Mouse (Mus musculus) cerebellum, adult 2 months (tissue): ENCODE data around the gene Lrrc1.

Experiments used
- CTCF ChIP-seq: fragments of 200-500 bp; IDR thresholded peaks from 2 replicates; pipeline ENCODE4 v1.5.1; 2011; ENCODE audit warnings: low read depth, mild to moderate bottlenecking, control low read depth, low read length, moderate library complexity, borderline replicate concordance; ENCODE audit not compliant: insufficient read depth
- POLR2A ChIP-seq: fragments of 200-500 bp; IDR thresholded peaks from 2 replicates; pipeline ENCODE4 v1.6.1; 2011; ENCODE audit warnings: low read length, control low read depth, borderline replicate concordance; ENCODE audit not compliant: insufficient read depth

DNA sequence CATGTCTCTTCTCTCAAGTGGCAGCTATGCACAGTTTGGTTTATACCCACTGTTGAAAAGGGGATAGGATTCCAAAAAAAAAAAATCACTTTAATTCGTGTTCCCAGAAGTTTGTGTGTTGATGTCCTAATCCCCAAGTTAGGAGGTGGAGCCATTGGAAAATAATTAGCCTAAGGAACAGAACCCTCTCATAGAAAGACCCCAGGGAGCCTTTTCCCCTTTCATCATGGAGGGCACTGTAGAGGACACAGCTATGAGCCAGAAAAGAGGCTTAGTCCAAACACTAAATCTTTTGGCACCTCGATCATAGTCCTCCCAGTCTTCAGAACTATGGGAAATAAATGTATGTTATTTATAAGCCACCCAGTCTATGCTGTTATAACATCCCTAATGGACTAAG lies 44.8 kb upstream of the Lrrc1 start:
- TF ChIP-seq CTCF: no peak
- no peak for TF ChIP-seq POLR2A
